Mouse (Mus musculus): ENCODE results near the gene Zfp652. TPM values are rescaled to one million over a fixed set of nuclear protein-coding genes. Genes with fewer than 3 reads are reported as not detected.

The Zfp652 gene
- polyA plus RNA-seq, 1 experiment from 2014 or later = 26.4 TPM

GRCm38 (mm10) chr11:95764806-95765205, 52.3 kb downstream of the Zfp652 start:
- ChIA-PET POLR2A (interaction anchor here (0.5 to 0.6 kb wide), 2 partner anchors 13 to 39 kb away, joined by 3 to 5 read pairs; no protein-coding TSS in a partner anchor), CTCF (no interaction called here)
- H3K27me3 ChIP-seq = no peaks in the 10 kb centered on the region
- ATAC-seq (no peak), DNase-seq (ENCODE audit: low read depth, low spot score) (no peak)
- TF ChIP-seq CTCF (IDR thresholded peaks at IDR 0.05) = no peak
- in situ Hi-C loops (cut with MboI; ENCODE audit: low pct_unique_long_range_greater_than_20kb) = no loop called here

- ChIA-PET CTCF (no interaction called here), POLR2A (no interaction called here)
- in situ Hi-C loops (cut with MboI; ENCODE audit: low pct_unique_long_range_greater_than_20kb) = no loop called here
- no peak for DNase-seq (ENCODE audit: low read depth, low spot score)
- no peak for TF ChIP-seq CTCF (IDR thresholded peaks at IDR 0.05)
- no peaks in the 10 kb centered on the region for H3K27me3 ChIP-seq
- no peak for ATAC-seq
Measured at GRCm38 (mm10) chr11:95765334-95765733, 52.9 kb downstream of the Zfp652 start.

- in situ Hi-C loops (cut with MboI; ENCODE audit: low pct_unique_long_range_greater_than_20kb) = no loop called here
- DNase-seq (ENCODE audit: low read depth, low spot score) = no peak
- no peaks in the 10 kb centered on the region for H3K27me3 ChIP-seq
- ATAC-seq = no peak
- ChIA-PET CTCF (interaction anchor here (1.7 kb wide), 1 partner anchor 9 kb away, joined by 3 read pairs; no protein-coding TSS in a partner anchor), POLR2A (interaction anchor here (2.1 kb wide), 1 partner anchor 9 kb away, joined by 6 read pairs; no protein-coding TSS in a partner anchor)
- no peak for TF ChIP-seq CTCF (IDR thresholded peaks at IDR 0.05)
Measured at GRCm38 (mm10) chr11:95768244-95768643, 55.8 kb downstream of the Zfp652 start.

- ATAC-seq (no peak), DNase-seq (ENCODE audit: low read depth, low spot score) (no peak)
- POLR2A ChIA-PET = no interaction called here
- CTCF ChIA-PET = no interaction called here
- in situ Hi-C loops (cut with MboI; ENCODE audit: low pct_unique_long_range_greater_than_20kb) = no loop called here
- H3K27me3 ChIP-seq = no peaks in the 10 kb centered on the region
- no peak for TF ChIP-seq CTCF (IDR thresholded peaks at IDR 0.05)
Measured at GRCm38 (mm10) chr11:95769208-95769607, 56.7 kb downstream of the Zfp652 start.

- ChIA-PET POLR2A (interaction anchor here (1.0 kb wide), 1 partner anchor 44 kb away, joined by 3 read pairs; no protein-coding TSS in a partner anchor), CTCF (no interaction called here)
- no peak for DNase-seq (ENCODE audit: low read depth, low spot score)
- TF ChIP-seq CTCF (IDR thresholded peaks at IDR 0.05) = no peak
- no peak for ATAC-seq
- H3K27me3 ChIP-seq = no peaks in the 10 kb centered on the region
- in situ Hi-C loops (cut with MboI; ENCODE audit: low pct_unique_long_range_greater_than_20kb) = no loop called here
Measured at GRCm38 (mm10) chr11:95770720-95771364, 58.4 kb downstream of the Zfp652 start.

- in situ Hi-C loops (cut with MboI; ENCODE audit: low pct_unique_long_range_greater_than_20kb) = no loop called here
- no peaks in the 10 kb centered on the region for H3K27me3 ChIP-seq
- TF ChIP-seq CTCF (IDR thresholded peaks at IDR 0.05) = no peak
- no peak for ATAC-seq
- POLR2A ChIA-PET = no interaction called here
- no peak for DNase-seq (ENCODE audit: low read depth, low spot score)
- CTCF ChIA-PET = no interaction called here
Measured at GRCm38 (mm10) chr11:95771665-95772064, 59.2 kb downstream of the Zfp652 start.

GRCm38 (mm10) chr11:95773264-95773663, 60.8 kb downstream of the Zfp652 start:
- in situ Hi-C loops (cut with MboI; ENCODE audit: low pct_unique_long_range_greater_than_20kb) = no loop called here
- no peaks in the 10 kb centered on the region for H3K27me3 ChIP-seq
- no peak for TF ChIP-seq CTCF (IDR thresholded peaks at IDR 0.05)
- ChIA-PET CTCF (interaction anchor here (0.6 to 1.3 kb wide), 2 partner anchors 12 to 23 kb away, joined by 3 read pairs; no protein-coding TSS in a partner anchor), POLR2A (interaction anchor here (0.6 kb wide), 1 partner anchor 98 kb away, joined by 3 read pairs; no protein-coding TSS in a partner anchor)
- DNase-seq (ENCODE audit: low read depth, low spot score) (no peak), ATAC-seq (no peak)

- ChIA-PET POLR2A (interaction anchor here (0.6 to 1.3 kb wide), 4 partner anchors 10 to 349 kb away, joined by 3 to 6 read pairs (median 3); no protein-coding TSS in a partner anchor), CTCF (interaction anchor here (0.9 to 1.5 kb wide), 2 partner anchors 9 to 14 kb away, joined by 3 read pairs; no protein-coding TSS in a partner anchor)
- TF ChIP-seq CTCF (IDR thresholded peaks at IDR 0.05) = no peak
- DNase-seq (ENCODE audit: low read depth, low spot score) (peak; percentile 47), ATAC-seq (peak; percentile 26)
- no peaks in the 10 kb centered on the region for H3K27me3 ChIP-seq
- in situ Hi-C loops (cut with MboI; ENCODE audit: low pct_unique_long_range_greater_than_20kb) = no loop called here
Measured at GRCm38 (mm10) chr11:95777323-95778297, 65.1 kb downstream of the Zfp652 start.

GRCm38 (mm10) chr11:95778831-95779251, 66.4 kb downstream of the Zfp652 start:
- CTCF ChIA-PET = interaction anchor here (1.3 kb wide), 1 partner anchor 19 kb away, joined by 4 read pairs; no protein-coding TSS in a partner anchor
- TF ChIP-seq CTCF (IDR thresholded peaks at IDR 0.05) = peak; percentile 33
- DNase-seq (ENCODE audit: low read depth, low spot score) = no peak
- no peaks in the 10 kb centered on the region for H3K27me3 ChIP-seq
- POLR2A ChIA-PET = no interaction called here
- in situ Hi-C loops (cut with MboI; ENCODE audit: low pct_unique_long_range_greater_than_20kb) = no loop called here
- no peak for ATAC-seq

- no peaks in the 10 kb centered on the region for H3K27me3 ChIP-seq
- DNase-seq (ENCODE audit: low read depth, low spot score) (peak; percentile 28), ATAC-seq (no peak)
- in situ Hi-C loops (cut with MboI; ENCODE audit: low pct_unique_long_range_greater_than_20kb) = no loop called here
- CTCF ChIA-PET = interaction anchor here (1.3 kb wide), 1 partner anchor 19 kb away, joined by 4 read pairs; no protein-coding TSS in a partner anchor
- no peak for TF ChIP-seq CTCF (IDR thresholded peaks at IDR 0.05)
- POLR2A ChIA-PET = no interaction called here
Measured at GRCm38 (mm10) chr11:95779366-95779765, 66.9 kb downstream of the Zfp652 start.
